ENCODE assay signal across 8 mouse cellular contexts in the genomic region with DNA sequence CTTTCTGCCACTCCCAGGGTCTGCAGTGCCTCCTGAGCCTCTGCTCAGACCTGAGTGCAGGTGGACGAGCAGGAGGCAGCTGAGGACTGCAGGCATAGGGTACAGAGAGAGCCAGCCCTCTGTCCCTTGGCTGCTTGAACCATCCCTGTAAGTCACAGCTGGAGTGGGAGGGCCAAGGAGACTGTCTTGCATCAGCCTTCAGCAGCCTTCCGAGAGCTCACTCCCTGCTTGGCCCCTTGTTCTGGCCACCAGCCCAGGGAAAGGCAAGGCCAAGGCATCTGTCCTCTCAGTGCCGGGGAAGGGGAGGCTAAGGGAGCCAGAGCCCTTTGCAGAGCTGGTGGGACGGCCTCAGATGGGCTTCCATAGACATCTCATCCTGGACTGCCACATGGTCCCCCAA. TPM values are rescaled to one million over a fixed set of nuclear protein-coding genes. Genes with fewer than 3 reads are reported as not detected.
A peak's percentile ranks its signal among the peaks of the same experiment; 100 is the strongest.
DNase-seq lines count a peak whose midpoint lies in the region; ATAC-seq and TF ChIP-seq lines count a peak whose summit lies in the region.

No protein-coding gene starts in this region.

- H3K4me1 ChIP-seq in intestine, embryonic 15.5 days (replicated peaks), result peaks cover 39% of the 10 kb centered on the region
- peaks cover 29% of the 10 kb centered on the region for H3K4me1 ChIP-seq in stomach, postnatal 0 days (replicated peaks; ENCODE audit: control insufficient read depth, insufficient read depth)

- no peak for TF ChIP-seq CTCF in gastrocnemius, adult 2 months (IDR thresholded peaks at IDR 0.05)
- TF ChIP-seq CTCF in stomach, postnatal 0 days (IDR thresholded peaks at IDR 0.05; ENCODE audit: low read depth), result no peak

- no peak overlapping the region for H3K9ac ChIP-seq in intestine, embryonic 15.5 days
- no peak overlapping the region for H3K9ac ChIP-seq in stomach, postnatal 0 days (ENCODE audit: low read length)

- WGBS in intestine, embryonic 15.5 days, result 70% methylated on average over 4 of the region's 4 CpGs
- whole genome bisulfite sequencing in stomach, postnatal 0 days, result 59% methylated on average over 4 of the region's 4 CpGs

- H3K9me3 ChIP-seq in intestine, embryonic 15.5 days, result no peaks in the 10 kb centered on the region
- no peaks in the 10 kb centered on the region for H3K9me3 ChIP-seq in stomach, postnatal 0 days (ENCODE audit: control insufficient read depth, low read length)

- intact Hi-C loops in gastrocnemius, adult 2 months (cut with DNase I), result no loop called here
- intact Hi-C loops in left cerebral cortex, postnatal 25 days (cut with DNase I), result no loop called here

- no peak overlapping the region for H3K4me3 ChIP-seq in gastrocnemius, adult 2 months
- no peak overlapping the region for H3K4me3 ChIP-seq in intestine, embryonic 15.5 days (replicated peaks)
- H3K4me3 ChIP-seq in stomach, postnatal 0 days (ENCODE audit: low read depth, low read length), result no peak overlapping the region

- no peaks in the 10 kb centered on the region for H3K27me3 ChIP-seq in intestine, embryonic 15.5 days (replicated peaks)
- no peaks in the 10 kb centered on the region for H3K27me3 ChIP-seq in stomach, postnatal 0 days (ENCODE audit: control insufficient read depth, insufficient read depth, low read length)

- TF ChIP-seq EP300 in stomach, postnatal 0 days (optimal IDR thresholded peaks at IDR 0.05), result no peak

- peak; percentile 61 for DNase-seq in urinary bladder, postnatal 14 days (ENCODE audit: low spot score)
- no peak for DNase-seq in urinary bladder, postnatal 4 days (ENCODE audit: low spot score in 2 of 2)
- peak; percentile 81 for DNase-seq in gastrocnemius, adult 2 months
- no peak for DNase-seq in stomach, postnatal 0 days (ENCODE audit: low spot score)
- no peak for DNase-seq in spleen, adult 12 weeks (ENCODE audit: low spot score)
- no peak for DNase-seq in left cerebral cortex, postnatal 25 days (ENCODE audit: low spot score in 2 of 2)
- DNase-seq in frontal cortex, adult 2 months (ENCODE audit: extremely low spot score in 1 of 2, low spot score in 1 of 2), result no peak

- peak overlapping the region; percentile 86 for H3K27ac ChIP-seq in gastrocnemius, adult 2 months
- peak overlapping the region; percentile 71 for H3K27ac ChIP-seq in intestine, embryonic 15.5 days
- peak overlapping the region; percentile 90 for H3K27ac ChIP-seq in stomach, postnatal 0 days (replicated peaks)

- no peak overlapping the region for H3K4me2 ChIP-seq in intestine, embryonic 15.5 days (replicated peaks)
- no peak overlapping the region for H3K4me2 ChIP-seq in stomach, postnatal 0 days (replicated peaks; ENCODE audit: low read depth)

- H3K36me3 ChIP-seq in intestine, embryonic 15.5 days, result peaks cover 9% of the 10 kb centered on the region; the same call in 1 of the 2 replicates
- peaks cover 5% of the 10 kb centered on the region for H3K36me3 ChIP-seq in stomach, postnatal 0 days (ENCODE audit: control insufficient read depth, insufficient read depth, low read length)

- no peak for ATAC-seq in intestine, embryonic 15.5 days
- ATAC-seq in stomach, postnatal 0 days (ENCODE audit: low FRiP score, low TSS enrichment), result peak; percentile 10

RNA-seq across cellular contexts. Expression of a gene that starts 23.3 kb away (rescaled TPM):
- 10 to 100 TPM; 20.2 to 20.7 TPM for total RNA-seq in gastrocnemius, adult 2 months (2021)
- polyA plus RNA-seq in intestine, embryonic 15.5 days (2015; fragmentation: Nextera tagmentation; extraction: Ambion mirVana), result 16.4 and 17.3 TPM in 2 replicates
- 15.1 and 16.4 TPM in 2 replicates for polyA plus RNA-seq in stomach, postnatal 0 days (2015; fragmentation: Nextera tagmentation; extraction: Ambion mirVana)
- 100 to 1,000 TPM; 114 to 116 TPM for total RNA-seq in left cerebral cortex, postnatal 25 days (2021)
- 58.6 and 60.6 TPM in 2 replicates for polyA plus RNA-seq in frontal cortex, adult 2 months (2012; rRNA removed)

Comparison
In these comparisons a context has a peak if more than half of its experiments do, and no peak if none do; other contexts are left out.
1. DNase-seq: peak in urinary bladder, postnatal 14 days (single experiment) and gastrocnemius, adult 2 months (single experiment); none in urinary bladder, postnatal 4 days (0 of 2), stomach, postnatal 0 days (single experiment), spleen, adult 12 weeks (single experiment), left cerebral cortex, postnatal 25 days (0 of 2) and frontal cortex, adult 2 months (0 of 2).
2. Peak in every context shown above with its lines, with median percentiles within 50 percentile points of each other: H3K27ac ChIP-seq.